Mouse (Mus musculus) megakaryocyte, embryonic 14.5 days (primary cell): ENCODE measurements around the gene Hes2.

ENCODE experiments used
- FLI1 ChIP-seq: IDR thresholded peaks from 2 replicates; pipeline ENCODE4 v1.6.1; 2012; ENCODE audit warnings: low read length, inconsistent platforms, mixed read lengths
- GATA1 ChIP-seq: IDR thresholded peaks from 3 replicates; pipeline ENCODE4 v1.6.1; 2012; ENCODE audit warnings: mixed read lengths, low read length, inconsistent platforms, borderline replicate concordance

- no peak for TF ChIP-seq GATA1
- no peak for TF ChIP-seq FLI1
Observed at GRCm38 (mm10) chr4:152186205-152187082, 27.8 kb downstream of the Hes2 start.
